Mouse (Mus musculus): ENCODE measurements around the gene Flywch1. TPM values are rescaled to one million over a fixed set of nuclear protein-coding genes. Genes with fewer than 3 reads are reported as not detected.

Flywch1 gene
- total and polyA plus RNA-seq, 3 experiments, result 25.9 to 40.1 (median 39.4) TPM

DNA sequence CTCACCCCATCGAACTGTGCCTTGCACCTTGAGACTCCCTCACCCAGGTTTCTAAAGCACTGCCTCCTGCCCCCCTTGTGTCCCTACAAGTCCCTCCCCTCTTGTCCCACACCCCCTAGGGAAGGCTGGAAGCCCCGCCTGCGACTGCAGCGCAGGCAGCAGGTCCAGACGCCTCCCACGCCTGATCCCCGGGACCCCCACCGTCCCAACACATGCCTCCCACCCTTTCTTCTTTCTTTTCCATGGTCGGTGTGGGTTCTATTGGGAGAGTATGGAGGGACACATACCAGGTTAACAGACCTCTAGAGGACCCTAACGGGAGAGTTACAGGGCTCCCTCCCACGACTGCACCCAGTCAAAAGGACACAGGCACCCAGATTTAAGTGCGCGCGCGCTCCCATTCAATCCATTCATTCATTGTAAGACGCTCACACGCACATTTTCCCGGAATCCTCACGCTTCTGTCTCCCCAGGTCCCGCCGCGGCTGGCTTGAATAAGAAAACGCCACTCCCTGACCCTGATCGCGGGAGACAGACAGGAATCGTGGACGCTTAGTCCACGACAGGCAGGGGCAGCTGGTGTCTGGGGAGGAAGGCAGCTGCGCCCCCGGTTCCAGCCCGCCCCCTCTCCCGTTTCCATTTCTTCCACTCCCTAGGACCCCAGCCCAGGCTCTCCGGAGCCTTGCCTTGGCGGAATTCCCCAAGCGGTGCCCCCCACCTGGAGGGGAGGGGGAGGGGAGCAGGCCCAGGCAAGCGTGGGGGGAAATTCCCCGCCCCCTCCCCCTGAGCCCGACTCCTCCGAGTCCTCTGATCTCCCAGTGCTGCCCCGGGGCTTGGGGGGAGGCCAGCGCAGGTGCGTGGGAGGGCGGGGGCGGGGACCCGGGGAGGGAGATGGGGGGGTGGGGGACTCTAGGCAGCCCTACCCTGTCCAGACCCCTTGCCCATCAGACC is 25.8 kb downstream of the Flywch1 start, which contains the start of gene Kremen2:
Kremen2 (minus strand) TSS at position 533 of the 951 bp plus-strand sequence.
- H3K4me3 ChIP-seq, result no peak within 1 kb of the TSS; the same call in 1 of the 2 replicates
- no peaks in the 10 kb centered on the region for H3K36me3 ChIP-seq (ENCODE audit: control insufficient read depth, insufficient read depth, low read length)
- DNase-seq, result no peak
- no peak for TF ChIP-seq POLR2A (IDR thresholded peaks at IDR 0.05; ENCODE audit: insufficient read depth, low read depth, low read length)
- TF ChIP-seq CTCF (IDR thresholded peaks at IDR 0.05), result no peak
- no peak within 1 kb of the TSS for H3K9ac ChIP-seq (ENCODE audit: low read depth, low read length)
- H3K4me1 ChIP-seq (ENCODE audit: control insufficient read depth, insufficient read depth, low read length), result peaks cover 5% of the 10 kb centered on the region; the same call in 1 of the 2 replicates
- peaks cover 13% of the 10 kb centered on the region for H3K27me3 ChIP-seq (ENCODE audit: control insufficient read depth, insufficient read depth, low read length)
- 1% methylated on average over 37 of the region's 45 CpGs for WGBS
- intact Hi-C loops (cut with DNase I), result loop anchor here (5.0 kb wide), 1 partner anchor 42 kb away; the partner anchor contains the start of gene Flywch2
- no peaks in the 10 kb centered on the region for H3K79me2 ChIP-seq (replicated peaks; ENCODE audit: control insufficient read depth, insufficient read depth, low read length)
- H3K27ac ChIP-seq, result no peak within 1 kb of the TSS

GRCm38 (mm10) chr17:23744651-23745050 is 26.8 kb downstream of the Flywch1 start:
- H3K4me1 ChIP-seq (ENCODE audit: control insufficient read depth, insufficient read depth, low read length), result peaks cover 5% of the 10 kb centered on the region; the same call in 1 of the 2 replicates
- H3K27me3 ChIP-seq (ENCODE audit: control insufficient read depth, insufficient read depth, low read length), result peaks cover 13% of the 10 kb centered on the region
- no peaks in the 10 kb centered on the region for H3K36me3 ChIP-seq (ENCODE audit: control insufficient read depth, insufficient read depth, low read length)
- H3K9ac ChIP-seq (ENCODE audit: low read depth, low read length), result no peak overlapping the region
- no peak for DNase-seq
- H3K4me3 ChIP-seq, result no peak overlapping the region
- intact Hi-C loops (cut with DNase I), result loop anchor here (5.0 kb wide), 1 partner anchor 43 kb away; the partner anchor contains the start of gene Flywch2
- WGBS, result 10% methylated on average over 14 of the region's 14 CpGs
- TF ChIP-seq CTCF (IDR thresholded peaks at IDR 0.05) (no peak), EP300 (IDR thresholded peaks at IDR 0.05; ENCODE audit: insufficient read depth, low read depth, low read length) (no peak), POLR2A (IDR thresholded peaks at IDR 0.05; ENCODE audit: insufficient read depth, low read depth, low read length) (no peak)
- no peak overlapping the region for H3K27ac ChIP-seq
- H3K79me2 ChIP-seq (replicated peaks; ENCODE audit: control insufficient read depth, insufficient read depth, low read length), result no peaks in the 10 kb centered on the region

GRCm38 (mm10) chr17:23744076-23744475 is 27.3 kb downstream of the Flywch1 start:
- peaks cover 13% of the 10 kb centered on the region for H3K27me3 ChIP-seq (ENCODE audit: control insufficient read depth, insufficient read depth, low read length)
- TF ChIP-seq CTCF (IDR thresholded peaks at IDR 0.05), result no peak
- no peak for TF ChIP-seq EP300 (IDR thresholded peaks at IDR 0.05; ENCODE audit: insufficient read depth, low read depth, low read length)
- TF ChIP-seq POLR2A (IDR thresholded peaks at IDR 0.05; ENCODE audit: insufficient read depth, low read depth, low read length), result no peak
- intact Hi-C loops (cut with DNase I), result no loop called here
- DNase-seq, result no peak
- H3K79me2 ChIP-seq (replicated peaks; ENCODE audit: control insufficient read depth, insufficient read depth, low read length), result no peaks in the 10 kb centered on the region
- no peak overlapping the region for H3K4me3 ChIP-seq
- 61% methylated on average over 8 of the region's 8 CpGs for WGBS
- no peak overlapping the region for H3K27ac ChIP-seq
- H3K9ac ChIP-seq (ENCODE audit: low read depth, low read length), result no peak overlapping the region
- peaks cover 2% of the 10 kb centered on the region; the same call in 1 of the 2 replicates for H3K4me1 ChIP-seq (ENCODE audit: control insufficient read depth, insufficient read depth, low read length)
- H3K36me3 ChIP-seq (ENCODE audit: control insufficient read depth, insufficient read depth, low read length), result no peaks in the 10 kb centered on the region

- H3K79me2 ChIP-seq (replicated peaks; ENCODE audit: control insufficient read depth, insufficient read depth, low read length), result no peaks in the 10 kb centered on the region
- H3K4me3 ChIP-seq, result no peak overlapping the region
- H3K27ac ChIP-seq, result no peak overlapping the region
- no peaks in the 10 kb centered on the region for H3K36me3 ChIP-seq (ENCODE audit: control insufficient read depth, insufficient read depth, low read length)
- TF ChIP-seq EP300 (IDR thresholded peaks at IDR 0.05; ENCODE audit: insufficient read depth, low read depth, low read length), result no peak
- no peak for TF ChIP-seq POLR2A (IDR thresholded peaks at IDR 0.05; ENCODE audit: insufficient read depth, low read depth, low read length)
- TF ChIP-seq CTCF (IDR thresholded peaks at IDR 0.05), result no peak
- 72% methylated on average over 12 of the region's 12 CpGs for WGBS
- intact Hi-C loops (cut with DNase I), result no loop called here
- H3K9ac ChIP-seq (ENCODE audit: low read depth, low read length), result no peak overlapping the region
- DNase-seq, result no peak
- peaks cover 5% of the 10 kb centered on the region for H3K4me1 ChIP-seq (ENCODE audit: control insufficient read depth, insufficient read depth, low read length)
- peaks cover 13% of the 10 kb centered on the region for H3K27me3 ChIP-seq (ENCODE audit: control insufficient read depth, insufficient read depth, low read length)
Measured at GRCm38 (mm10) chr17:23742941-23743340, 28.5 kb downstream of the Flywch1 start.

GRCm38 (mm10) chr17:23742210-23742793 is 29.1 kb downstream of the Flywch1 start:
- Histone ChIP-seq H3K4me1 (ENCODE audit: control insufficient read depth, insufficient read depth, low read length) (peaks cover 5% of the 10 kb centered on the region), H3K27me3 (ENCODE audit: control insufficient read depth, insufficient read depth, low read length) (peaks cover 13% of the 10 kb centered on the region), H3K9ac (ENCODE audit: low read depth, low read length) (peak overlapping the region; percentile 61), H3K4me3 (peak overlapping the region; percentile 3; the same call in 1 of the 2 replicates), H3K27ac (no peak overlapping the region), H3K36me3 (ENCODE audit: control insufficient read depth, insufficient read depth, low read length) (no peaks in the 10 kb centered on the region), H3K79me2 (replicated peaks; ENCODE audit: control insufficient read depth, insufficient read depth, low read length) (no peaks in the 10 kb centered on the region)
- no peak for TF ChIP-seq EP300 (IDR thresholded peaks at IDR 0.05; ENCODE audit: insufficient read depth, low read depth, low read length)
- no peak for TF ChIP-seq POLR2A (IDR thresholded peaks at IDR 0.05; ENCODE audit: insufficient read depth, low read depth, low read length)
- no peak for TF ChIP-seq CTCF (IDR thresholded peaks at IDR 0.05)
- peak; percentile 52 to 54 for DNase-seq
- 7% methylated on average over 44 of the region's 44 CpGs for WGBS
- intact Hi-C loops (cut with DNase I), result no loop called here

Data from heart, adult 2 months (tissue).